Mouse (Mus musculus): ENCODE measurements around the gene Ppp3ca. TPM values are rescaled to one million over a fixed set of nuclear protein-coding genes. Genes with fewer than 3 reads are reported as not detected.

Ppp3ca gene
- polyA plus RNA-seq, 1 experiment, result 29.4 TPM

DNA sequence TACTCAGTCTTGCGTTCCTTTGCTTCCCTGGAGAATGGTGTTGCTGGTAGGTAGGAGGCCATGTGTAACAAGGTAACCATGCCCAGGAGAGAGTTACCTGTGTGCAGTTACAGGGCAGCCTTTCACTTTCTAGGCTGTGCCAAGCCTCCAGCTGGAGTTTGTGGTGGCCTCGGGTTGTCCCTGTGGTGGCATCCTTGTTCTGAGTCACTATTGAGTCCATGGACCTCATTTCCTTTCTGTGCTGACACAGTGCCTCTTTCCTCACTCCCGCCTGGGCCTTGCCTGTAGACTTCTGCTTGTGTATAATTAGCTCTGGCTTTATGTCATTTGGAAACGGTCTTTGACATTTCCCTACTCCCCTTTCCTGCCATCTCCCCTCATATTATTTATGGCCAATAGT is 226.4 kb downstream of the Ppp3ca start:
- TF ChIP-seq EP300 (IDR thresholded peaks at IDR 0.05; ENCODE audit: insufficient read depth, low read depth, low read length) (no peak), CTCF (IDR thresholded peaks at IDR 0.05; ENCODE audit: low read depth, low read length) (no peak), POLR2A (IDR thresholded peaks at IDR 0.05; ENCODE audit: insufficient read depth, low read length) (no peak)
- no peak overlapping the region for H3K4me3 ChIP-seq (ENCODE audit: low read depth, low read length)
- no peaks in the 10 kb centered on the region for H3K4me1 ChIP-seq (ENCODE audit: control insufficient read depth, insufficient read depth, low read length)
- H3K9me3 ChIP-seq (replicated peaks; ENCODE audit: control insufficient read depth, insufficient read depth, low read length, poor library complexity, severe bottlenecking), result no peaks in the 10 kb centered on the region
- no peaks in the 10 kb centered on the region for H3K27me3 ChIP-seq (ENCODE audit: control insufficient read depth, insufficient read depth, low read length, poor library complexity, severe bottlenecking)
- H3K27ac ChIP-seq (ENCODE audit: insufficient read depth, low read length), result no peak overlapping the region
- no peaks in the 10 kb centered on the region for H3K36me3 ChIP-seq (ENCODE audit: control insufficient read depth, insufficient read depth, low read length, poor library complexity, severe bottlenecking)
- H3K9ac ChIP-seq (ENCODE audit: low read depth, poor library complexity, severe bottlenecking), result no peak overlapping the region

GRCm38 (mm10) chr3:136899744-136900143 is 229.8 kb downstream of the Ppp3ca start:
- Histone ChIP-seq H3K27ac (ENCODE audit: insufficient read depth, low read length) (no peak overlapping the region), H3K4me3 (ENCODE audit: low read depth, low read length) (no peak overlapping the region), H3K4me1 (ENCODE audit: control insufficient read depth, insufficient read depth, low read length) (no peaks in the 10 kb centered on the region), H3K27me3 (ENCODE audit: control insufficient read depth, insufficient read depth, low read length, poor library complexity, severe bottlenecking) (no peaks in the 10 kb centered on the region), H3K9ac (ENCODE audit: low read depth, poor library complexity, severe bottlenecking) (no peak overlapping the region), H3K36me3 (ENCODE audit: control insufficient read depth, insufficient read depth, low read length, poor library complexity, severe bottlenecking) (no peaks in the 10 kb centered on the region), H3K9me3 (replicated peaks; ENCODE audit: control insufficient read depth, insufficient read depth, low read length, poor library complexity, severe bottlenecking) (no peaks in the 10 kb centered on the region)
- TF ChIP-seq CTCF (IDR thresholded peaks at IDR 0.05; ENCODE audit: low read depth, low read length) (no peak), EP300 (IDR thresholded peaks at IDR 0.05; ENCODE audit: insufficient read depth, low read depth, low read length) (no peak), POLR2A (IDR thresholded peaks at IDR 0.05; ENCODE audit: insufficient read depth, low read length) (no peak)

GRCm38 (mm10) chr3:136900986-136901385 is 231.1 kb downstream of the Ppp3ca start:
- no peaks in the 10 kb centered on the region for H3K9me3 ChIP-seq (replicated peaks; ENCODE audit: control insufficient read depth, insufficient read depth, low read length, poor library complexity, severe bottlenecking)
- no peak for TF ChIP-seq POLR2A (IDR thresholded peaks at IDR 0.05; ENCODE audit: insufficient read depth, low read length)
- TF ChIP-seq CTCF (IDR thresholded peaks at IDR 0.05; ENCODE audit: low read depth, low read length), result no peak
- TF ChIP-seq EP300 (IDR thresholded peaks at IDR 0.05; ENCODE audit: insufficient read depth, low read depth, low read length), result no peak
- no peaks in the 10 kb centered on the region for H3K36me3 ChIP-seq (ENCODE audit: control insufficient read depth, insufficient read depth, low read length, poor library complexity, severe bottlenecking)
- H3K27ac ChIP-seq (ENCODE audit: insufficient read depth, low read length), result no peak overlapping the region
- H3K9ac ChIP-seq (ENCODE audit: low read depth, poor library complexity, severe bottlenecking), result no peak overlapping the region
- H3K4me1 ChIP-seq (ENCODE audit: control insufficient read depth, insufficient read depth, low read length), result no peaks in the 10 kb centered on the region
- no peak overlapping the region for H3K4me3 ChIP-seq (ENCODE audit: low read depth, low read length)
- H3K27me3 ChIP-seq (ENCODE audit: control insufficient read depth, insufficient read depth, low read length, poor library complexity, severe bottlenecking), result no peaks in the 10 kb centered on the region

- H3K9me3 ChIP-seq (replicated peaks; ENCODE audit: control insufficient read depth, insufficient read depth, low read length, poor library complexity, severe bottlenecking), result no peaks in the 10 kb centered on the region
- no peak overlapping the region for H3K4me3 ChIP-seq (ENCODE audit: low read depth, low read length)
- no peaks in the 10 kb centered on the region for H3K27me3 ChIP-seq (ENCODE audit: control insufficient read depth, insufficient read depth, low read length, poor library complexity, severe bottlenecking)
- TF ChIP-seq EP300 (IDR thresholded peaks at IDR 0.05; ENCODE audit: insufficient read depth, low read depth, low read length), result no peak
- TF ChIP-seq CTCF (IDR thresholded peaks at IDR 0.05; ENCODE audit: low read depth, low read length), result no peak
- no peak for TF ChIP-seq POLR2A (IDR thresholded peaks at IDR 0.05; ENCODE audit: insufficient read depth, low read length)
- no peak overlapping the region for H3K9ac ChIP-seq (ENCODE audit: low read depth, poor library complexity, severe bottlenecking)
- H3K4me1 ChIP-seq (ENCODE audit: control insufficient read depth, insufficient read depth, low read length), result no peaks in the 10 kb centered on the region
- H3K27ac ChIP-seq (ENCODE audit: insufficient read depth, low read length), result no peak overlapping the region
- no peaks in the 10 kb centered on the region for H3K36me3 ChIP-seq (ENCODE audit: control insufficient read depth, insufficient read depth, low read length, poor library complexity, severe bottlenecking)
Measured at GRCm38 (mm10) chr3:136902776-136903175, 232.9 kb downstream of the Ppp3ca start.

GRCm38 (mm10) chr3:136905577-136905976 is 235.7 kb downstream of the Ppp3ca start:
- H3K27me3 ChIP-seq (ENCODE audit: control insufficient read depth, insufficient read depth, low read length, poor library complexity, severe bottlenecking), result no peaks in the 10 kb centered on the region
- no peaks in the 10 kb centered on the region for H3K9me3 ChIP-seq (replicated peaks; ENCODE audit: control insufficient read depth, insufficient read depth, low read length, poor library complexity, severe bottlenecking)
- no peak overlapping the region for H3K9ac ChIP-seq (ENCODE audit: low read depth, poor library complexity, severe bottlenecking)
- TF ChIP-seq CTCF (IDR thresholded peaks at IDR 0.05; ENCODE audit: low read depth, low read length), result peak; percentile 43
- TF ChIP-seq POLR2A (IDR thresholded peaks at IDR 0.05; ENCODE audit: insufficient read depth, low read length), result no peak
- no peak overlapping the region for H3K4me3 ChIP-seq (ENCODE audit: low read depth, low read length)
- no peaks in the 10 kb centered on the region for H3K4me1 ChIP-seq (ENCODE audit: control insufficient read depth, insufficient read depth, low read length)
- no peak overlapping the region for H3K27ac ChIP-seq (ENCODE audit: insufficient read depth, low read length)
- H3K36me3 ChIP-seq (ENCODE audit: control insufficient read depth, insufficient read depth, low read length, poor library complexity, severe bottlenecking), result no peaks in the 10 kb centered on the region

DNA sequence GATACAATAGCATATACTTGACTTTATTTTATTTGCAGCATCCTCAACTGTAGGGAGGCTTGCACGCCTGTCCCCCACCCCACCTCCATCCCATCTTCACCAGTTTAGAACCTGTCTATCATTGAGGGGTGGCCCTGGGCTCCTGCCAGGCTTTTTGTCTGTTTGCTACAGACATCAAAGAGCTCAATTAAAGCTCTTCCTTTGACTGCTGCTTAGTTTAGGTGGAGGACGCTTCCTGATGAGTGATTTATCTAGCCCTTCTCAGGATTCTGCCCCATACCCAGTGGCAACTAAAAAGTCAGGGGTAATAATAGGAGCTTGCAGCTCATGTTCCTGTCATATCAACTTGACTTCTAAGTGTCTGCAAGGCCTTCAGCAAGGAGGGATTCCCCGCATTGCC is 239.6 kb downstream of the Ppp3ca start:
- Histone ChIP-seq H3K27ac (ENCODE audit: insufficient read depth, low read length) (no peak overlapping the region), H3K9me3 (replicated peaks; ENCODE audit: control insufficient read depth, insufficient read depth, low read length, poor library complexity, severe bottlenecking) (no peaks in the 10 kb centered on the region), H3K4me3 (ENCODE audit: low read depth, low read length) (no peak overlapping the region), H3K36me3 (ENCODE audit: control insufficient read depth, insufficient read depth, low read length, poor library complexity, severe bottlenecking) (no peaks in the 10 kb centered on the region), H3K27me3 (ENCODE audit: control insufficient read depth, insufficient read depth, low read length, poor library complexity, severe bottlenecking) (no peaks in the 10 kb centered on the region), H3K4me1 (ENCODE audit: control insufficient read depth, insufficient read depth, low read length) (no peaks in the 10 kb centered on the region), H3K9ac (ENCODE audit: low read depth, poor library complexity, severe bottlenecking) (no peak overlapping the region)
- no peak for TF ChIP-seq POLR2A (IDR thresholded peaks at IDR 0.05; ENCODE audit: insufficient read depth, low read length)
- no peak for TF ChIP-seq EP300 (IDR thresholded peaks at IDR 0.05; ENCODE audit: insufficient read depth, low read depth, low read length)
- no peak for TF ChIP-seq CTCF (IDR thresholded peaks at IDR 0.05; ENCODE audit: low read depth, low read length)

Data from ES-Bruce4 (cell line).